Mouse (Mus musculus): ENCODE measurements around the gene Rb1.

The Rb1 gene

GRCm38 (mm10) chr14:73143710-73144420 lies 181.8 kb downstream of the Rb1 start:
- no peak for DNase-seq

GRCm38 (mm10) chr14:73142896-73143709 lies 182.5 kb downstream of the Rb1 start:
- peak; percentile 92 for DNase-seq

GRCm38 (mm10) chr14:73142421-73142895 lies 183.2 kb downstream of the Rb1 start:
- no peak for DNase-seq

GRCm38 (mm10) chr14:73141800-73142199 lies 183.8 kb downstream of the Rb1 start:
- DNase-seq: peak; percentile 8

GRCm38 (mm10) chr14:73139866-73140265 lies 185.8 kb downstream of the Rb1 start:
- no peak for DNase-seq

GRCm38 (mm10) chr14:73138483-73138882 lies 187.1 kb downstream of the Rb1 start:
- DNase-seq: no peak

GRCm38 (mm10) chr14:73137234-73137633 lies 188.4 kb downstream of the Rb1 start:
- no peak for DNase-seq
